Mouse (Mus musculus): ENCODE measurements around the gene Gm20388. TPM values are rescaled to one million over a fixed set of nuclear protein-coding genes. Genes with fewer than 3 reads are reported as not detected.
A peak's percentile ranks its signal among the peaks of the same experiment; 100 is the strongest.

The Gm20388 gene
- polyA plus RNA-seq, 1 experiment from 2014 or later, result not detected

DNA sequence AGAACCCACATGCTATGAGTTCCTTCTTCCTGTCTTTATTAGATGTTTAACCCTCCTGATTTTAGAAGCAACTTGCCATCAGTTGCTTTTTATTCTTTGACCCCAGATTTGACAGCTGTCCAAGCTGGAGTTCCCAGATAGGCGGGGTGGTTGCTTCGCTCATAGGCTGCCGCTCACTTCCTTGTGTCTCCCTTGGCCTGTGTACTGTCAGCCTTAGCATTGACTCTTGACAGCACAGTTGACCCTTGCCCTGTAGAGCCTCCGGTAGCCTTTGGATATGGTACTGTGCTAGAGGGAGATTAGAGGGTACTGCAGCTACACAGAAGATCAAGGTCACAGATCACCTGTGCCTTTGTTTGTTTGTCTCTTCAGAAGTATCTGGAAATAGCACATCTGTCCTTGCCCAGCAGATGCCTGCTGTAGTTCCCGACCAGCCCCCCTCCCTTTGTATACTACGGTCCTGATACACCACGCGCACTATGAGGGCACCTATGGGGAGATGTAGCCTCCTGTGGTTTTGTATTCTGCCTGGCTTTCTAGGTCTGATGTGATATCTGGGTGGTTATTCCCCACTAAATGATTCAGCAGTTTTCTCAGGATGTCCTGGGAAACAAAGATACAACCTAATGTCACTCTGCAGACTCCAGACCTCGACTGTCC, 2494.6 kb downstream of the Gm20388 start:
- H3K4me2 ChIP-seq, result no peak overlapping the region
- H3K27ac ChIP-seq, result no peak overlapping the region
- no peak overlapping the region for H3K9ac ChIP-seq
- no peak overlapping the region for H3K4me3 ChIP-seq
- H3K27me3 ChIP-seq, result no peaks in the 10 kb centered on the region
- no peak for ATAC-seq (ENCODE audit: insufficient number of reproducible peaks, insufficient read depth, low FRiP score, low TSS enrichment, low read depth)
- 91% methylated on average over 9 of the region's 9 CpGs for WGBS
- peaks cover 99% of the 10 kb centered on the region for H3K36me3 ChIP-seq
- no peaks in the 10 kb centered on the region for H3K4me1 ChIP-seq
- no peaks in the 10 kb centered on the region for H3K9me3 ChIP-seq

DNA sequence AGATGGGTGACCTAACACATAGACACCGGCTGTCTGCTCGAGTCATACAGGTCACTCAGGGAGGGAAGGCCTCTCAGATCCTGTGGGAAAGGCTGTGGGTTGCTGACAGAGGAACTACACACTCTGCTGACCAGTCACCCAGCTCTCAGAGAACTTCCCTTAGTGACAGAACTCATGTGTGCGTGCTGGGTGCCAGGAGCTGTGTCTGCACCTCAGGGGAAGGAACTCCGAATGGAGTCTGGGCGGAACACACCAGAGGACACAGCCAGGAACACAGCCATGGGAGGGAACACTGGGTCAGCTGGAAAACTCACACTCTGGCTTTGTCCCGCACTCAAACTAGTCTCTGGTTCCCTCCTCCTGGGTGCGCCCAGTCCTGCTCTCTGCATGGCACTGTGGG, 2497.0 kb downstream of the Gm20388 start:
- no peaks in the 10 kb centered on the region for H3K27me3 ChIP-seq
- no peaks in the 10 kb centered on the region for H3K4me1 ChIP-seq
- no peak overlapping the region for H3K27ac ChIP-seq
- no peak overlapping the region for H3K4me3 ChIP-seq
- H3K4me2 ChIP-seq, result no peak overlapping the region
- 94% methylated on average over 7 of the region's 7 CpGs for WGBS
- ATAC-seq (ENCODE audit: insufficient number of reproducible peaks, insufficient read depth, low FRiP score, low TSS enrichment, low read depth), result no peak
- peaks cover 99% of the 10 kb centered on the region for H3K36me3 ChIP-seq
- no peaks in the 10 kb centered on the region for H3K9me3 ChIP-seq
- no peak overlapping the region for H3K9ac ChIP-seq

DNA sequence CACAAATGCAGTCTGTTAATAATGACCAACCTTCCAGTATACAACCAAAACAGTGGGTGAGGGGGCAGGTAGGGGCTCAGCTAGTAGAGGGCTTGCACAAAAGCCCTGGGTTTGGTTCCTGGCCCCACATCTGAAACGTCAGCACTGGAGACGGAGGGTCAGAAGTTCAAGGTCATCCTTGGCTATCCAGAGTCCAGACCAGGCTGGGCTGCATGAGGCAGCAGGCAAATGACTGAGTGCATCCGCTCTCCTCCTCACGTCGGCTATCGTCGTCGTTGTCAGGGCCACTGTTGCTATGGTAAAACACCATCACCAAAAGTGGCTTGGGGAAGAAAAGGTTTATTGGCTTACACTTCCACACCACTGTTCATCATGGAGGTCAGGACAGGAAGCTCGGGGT, 2503.7 kb downstream of the Gm20388 start:
- Histone ChIP-seq H3K9me3 (no peaks in the 10 kb centered on the region), H3K27ac (no peak overlapping the region), H3K4me3 (no peak overlapping the region), H3K4me2 (no peak overlapping the region), H3K9ac (no peak overlapping the region), H3K36me3 (peaks cover 95% of the 10 kb centered on the region), H3K4me1 (no peaks in the 10 kb centered on the region), H3K27me3 (no peaks in the 10 kb centered on the region)
- ATAC-seq (ENCODE audit: insufficient number of reproducible peaks, insufficient read depth, low FRiP score, low TSS enrichment, low read depth), result no peak
- 86% methylated on average over 9 of the region's 9 CpGs for WGBS

DNA sequence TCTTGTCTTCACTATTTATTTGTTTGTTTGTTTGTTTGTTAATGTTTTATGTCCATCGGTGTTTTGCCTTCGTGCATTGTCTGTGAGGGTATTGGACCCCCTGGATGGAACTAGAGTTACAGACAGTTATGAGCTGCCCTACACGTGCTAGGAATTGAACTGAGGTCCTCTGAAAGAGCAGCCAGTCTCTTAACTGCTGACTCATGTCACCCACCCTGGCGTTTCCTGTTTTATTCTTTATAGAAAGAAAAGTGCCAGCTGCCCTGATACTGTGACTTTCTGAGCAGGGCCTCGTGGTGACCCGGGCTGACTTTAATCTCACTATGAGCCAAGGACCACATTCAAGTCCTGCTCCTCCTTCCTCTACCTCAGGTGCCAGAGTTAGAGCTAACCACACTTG, 2504.9 kb downstream of the Gm20388 start:
- H3K9ac ChIP-seq, result no peak overlapping the region
- peaks cover 89% of the 10 kb centered on the region for H3K36me3 ChIP-seq
- no peak overlapping the region for H3K4me3 ChIP-seq
- no peaks in the 10 kb centered on the region for H3K27me3 ChIP-seq
- H3K9me3 ChIP-seq, result no peaks in the 10 kb centered on the region
- no peak overlapping the region for H3K27ac ChIP-seq
- no peaks in the 10 kb centered on the region for H3K4me1 ChIP-seq
- WGBS, result 92% methylated on average over 6 of the region's 6 CpGs
- no peak for ATAC-seq (ENCODE audit: insufficient number of reproducible peaks, insufficient read depth, low FRiP score, low TSS enrichment, low read depth)
- no peak overlapping the region for H3K4me2 ChIP-seq

DNA sequence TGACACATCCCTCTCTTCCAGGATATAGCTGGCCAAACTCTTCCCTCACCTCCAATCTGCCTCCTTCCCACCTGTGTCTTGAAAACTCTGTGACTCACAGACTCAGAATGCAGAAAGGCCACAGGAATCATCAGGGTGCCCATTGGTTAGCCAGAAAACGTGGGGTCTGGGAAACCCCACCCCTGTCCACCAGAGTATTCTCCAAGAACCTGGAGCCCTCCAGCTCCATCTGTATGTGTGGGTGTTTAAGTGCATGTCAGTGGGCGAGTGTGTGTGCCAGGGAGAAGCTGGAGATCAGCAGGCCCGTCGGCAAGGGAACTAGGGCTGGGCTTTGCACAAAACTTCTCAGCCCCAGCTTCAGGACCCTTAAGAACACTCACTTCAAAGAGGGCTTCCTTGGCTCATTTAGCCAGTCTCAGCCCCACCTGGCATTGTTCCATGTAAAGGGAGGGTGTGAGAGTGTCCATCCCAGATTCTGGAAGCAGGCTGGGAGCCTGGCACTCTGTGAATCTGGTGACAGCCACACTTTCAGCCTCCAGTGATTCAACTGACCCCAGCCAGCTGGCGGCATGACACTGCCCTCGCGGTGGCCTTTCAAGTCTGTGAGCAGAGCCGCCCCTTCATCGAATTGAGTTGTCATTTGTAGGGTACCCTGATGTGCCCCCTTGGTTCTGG, 2509.4 kb downstream of the Gm20388 start:
- Histone ChIP-seq H3K4me1 (no peaks in the 10 kb centered on the region), H3K36me3 (peaks cover 44% of the 10 kb centered on the region), H3K4me2 (no peak overlapping the region), H3K27me3 (no peaks in the 10 kb centered on the region), H3K27ac (0 out of 2 replicates have a peak overlapping the region, but pooled peaks have one; percentile 8), H3K4me3 (no peak overlapping the region), H3K9me3 (no peaks in the 10 kb centered on the region), H3K9ac (no peak overlapping the region)
- 75% methylated on average over 9 of the region's 9 CpGs for WGBS
- no peak for ATAC-seq (ENCODE audit: insufficient number of reproducible peaks, insufficient read depth, low FRiP score, low TSS enrichment, low read depth)

DNA sequence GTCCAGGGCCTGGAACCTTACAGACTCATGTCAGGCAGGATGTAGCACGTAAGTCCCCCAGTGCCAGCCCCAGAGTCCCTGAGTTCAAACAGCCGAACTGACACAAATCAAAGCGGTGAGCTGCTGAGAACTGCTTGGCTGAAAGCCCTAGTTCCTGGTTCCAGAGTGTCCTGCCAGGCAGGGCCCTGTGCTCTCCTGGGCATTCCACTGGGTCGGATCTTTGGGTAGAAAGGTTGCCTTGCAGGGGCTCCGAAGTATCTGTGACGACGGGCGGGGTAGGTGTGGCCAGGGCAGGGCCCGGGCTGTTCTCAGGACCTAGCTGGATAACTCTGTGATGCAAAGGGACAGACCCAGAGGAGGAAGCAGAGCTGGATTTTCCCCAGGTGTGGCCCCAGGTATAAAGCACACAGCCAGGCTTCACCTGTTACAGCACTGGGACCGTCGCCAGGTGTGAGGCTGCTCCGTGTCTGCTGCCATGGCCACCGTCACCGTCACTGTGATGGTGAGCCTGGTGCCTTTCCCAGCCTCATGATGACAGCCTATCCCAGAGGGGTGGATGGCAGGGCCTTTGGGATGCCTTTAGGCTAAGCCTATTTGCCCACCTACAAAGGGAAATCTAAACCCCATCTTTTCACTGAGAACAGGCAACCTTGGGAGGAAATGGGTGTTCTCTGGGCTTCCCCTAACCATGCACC, 2510.9 kb downstream of the Gm20388 start, which contains the start of gene Il17c:
Il17c (plus strand) TSS at position 645 of the 695 bp plus-strand sequence.
- Histone ChIP-seq H3K9ac (no peak within 1 kb of the TSS), H3K27ac (no peak within 1 kb of the TSS), H3K4me2 (no peak within 1 kb of the TSS), H3K4me3 (no peak within 1 kb of the TSS), H3K9me3 (no peaks in the 10 kb centered on the region), H3K27me3 (no peaks in the 10 kb centered on the region), H3K36me3 (peaks cover 39% of the 10 kb centered on the region), H3K4me1 (no peaks in the 10 kb centered on the region)
- WGBS, result 79% methylated on average over 14 of the region's 14 CpGs
- ATAC-seq (ENCODE audit: insufficient number of reproducible peaks, insufficient read depth, low FRiP score, low TSS enrichment, low read depth), result no peak

DNA sequence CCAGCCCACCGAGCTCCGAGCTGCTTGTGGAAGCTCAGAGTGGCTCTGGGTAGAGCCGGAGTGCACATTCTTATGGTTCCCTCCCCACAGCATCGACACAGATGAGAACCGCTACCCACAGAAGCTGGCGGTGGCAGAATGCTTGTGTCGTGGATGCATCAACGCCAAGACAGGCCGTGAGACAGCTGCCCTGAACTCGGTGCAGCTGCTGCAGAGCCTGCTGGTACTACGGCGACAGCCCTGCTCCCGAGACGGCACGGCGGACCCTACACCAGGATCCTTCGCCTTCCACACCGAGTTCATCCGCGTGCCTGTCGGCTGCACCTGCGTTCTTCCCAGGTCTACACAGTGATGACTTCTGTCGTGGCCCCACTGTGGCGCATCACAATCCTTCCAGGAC, 2512.6 kb downstream of the Gm20388 start:
- ATAC-seq (ENCODE audit: insufficient number of reproducible peaks, insufficient read depth, low FRiP score, low TSS enrichment, low read depth), result no peak
- H3K4me1 ChIP-seq, result no peaks in the 10 kb centered on the region
- no peak overlapping the region for H3K4me3 ChIP-seq
- no peak overlapping the region for H3K27ac ChIP-seq
- no peak overlapping the region for H3K9ac ChIP-seq
- WGBS, result 87% methylated on average over 24 of the region's 24 CpGs
- H3K36me3 ChIP-seq, result peaks cover 27% of the 10 kb centered on the region
- no peaks in the 10 kb centered on the region for H3K27me3 ChIP-seq
- no peak overlapping the region for H3K4me2 ChIP-seq
- no peaks in the 10 kb centered on the region for H3K9me3 ChIP-seq

DNA sequence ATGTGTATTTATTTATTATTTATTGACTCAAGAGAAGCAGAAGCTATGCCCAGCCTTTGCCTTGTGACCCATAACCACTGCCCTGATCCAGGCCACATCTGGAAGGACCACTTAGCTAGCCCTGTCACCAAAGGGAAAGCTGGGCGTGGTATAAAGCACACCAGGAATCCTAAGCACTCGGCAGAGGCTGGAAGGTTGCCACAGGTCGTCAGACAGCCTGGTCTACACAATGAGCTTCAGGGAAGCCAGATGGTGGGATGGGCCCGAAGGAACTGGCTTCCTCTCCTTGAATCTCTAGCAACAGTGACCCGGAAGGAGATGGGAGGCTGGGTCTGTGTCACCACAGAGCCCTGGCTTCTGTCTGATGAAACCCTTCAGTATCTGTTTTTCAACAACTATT, 2513.0 kb downstream of the Gm20388 start:
- Histone ChIP-seq H3K27me3 (no peaks in the 10 kb centered on the region), H3K36me3 (peaks cover 23% of the 10 kb centered on the region), H3K4me2 (no peak overlapping the region), H3K27ac (no peak overlapping the region), H3K9ac (no peak overlapping the region), H3K4me3 (no peak overlapping the region), H3K4me1 (no peaks in the 10 kb centered on the region), H3K9me3 (no peaks in the 10 kb centered on the region)
- no peak for ATAC-seq (ENCODE audit: insufficient number of reproducible peaks, insufficient read depth, low FRiP score, low TSS enrichment, low read depth)
- 56% methylated on average over 5 of the region's 5 CpGs for WGBS

DNA sequence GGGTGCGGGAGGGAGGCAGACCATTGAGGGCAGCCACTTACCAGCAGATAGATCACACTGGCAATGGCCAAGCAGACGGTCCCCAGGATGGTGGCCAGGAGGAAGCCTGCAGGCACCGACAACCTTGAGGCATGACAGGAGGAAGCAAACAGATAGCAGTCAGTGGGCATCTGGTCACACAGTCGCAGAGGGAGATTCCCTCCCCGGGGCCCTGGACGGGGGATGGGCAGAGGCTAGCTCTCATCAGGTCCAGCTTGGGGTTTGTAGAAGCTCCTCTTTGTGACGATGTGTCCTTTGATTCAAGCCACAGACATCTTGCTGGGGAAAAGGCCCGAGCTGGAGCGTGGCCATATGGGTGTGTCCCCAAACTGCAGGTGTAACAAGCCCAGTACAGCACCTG, 2515.5 kb downstream of the Gm20388 start:
- Histone ChIP-seq H3K4me2 (no peak overlapping the region), H3K4me3 (no peak overlapping the region), H3K9me3 (no peaks in the 10 kb centered on the region), H3K36me3 (0 out of 2 replicates have a peak, but pooled peaks cover 12% of the 10 kb centered on the region), H3K4me1 (no peaks in the 10 kb centered on the region), H3K27ac (no peak overlapping the region), H3K9ac (no peak overlapping the region), H3K27me3 (no peaks in the 10 kb centered on the region)
- ATAC-seq (ENCODE audit: insufficient number of reproducible peaks, insufficient read depth, low FRiP score, low TSS enrichment, low read depth), result no peak
- WGBS, result 81% methylated on average over 9 of the region's 9 CpGs

DNA sequence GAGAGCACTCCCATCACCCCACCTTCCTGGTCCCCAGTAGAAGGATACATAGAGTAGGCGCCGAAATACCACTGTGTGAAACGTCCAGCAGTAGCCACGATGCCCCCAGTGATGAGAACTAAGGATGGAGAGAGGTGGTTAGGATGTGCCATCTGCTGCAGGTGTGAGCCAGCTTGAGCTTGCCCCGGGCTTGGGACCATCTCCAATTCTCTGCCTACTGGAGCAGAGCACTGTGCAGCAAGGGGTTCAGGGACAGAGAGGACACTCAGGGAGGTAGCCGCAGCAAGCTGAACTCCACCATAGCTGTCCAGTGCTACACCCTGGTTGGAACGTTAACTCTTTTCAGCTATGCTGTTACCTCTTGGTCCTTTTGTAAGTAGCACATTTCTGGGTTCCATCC, 2517.0 kb downstream of the Gm20388 start:
- Histone ChIP-seq H3K36me3 (0 out of 2 replicates have a peak, but pooled peaks cover 12% of the 10 kb centered on the region), H3K9me3 (no peaks in the 10 kb centered on the region), H3K27me3 (no peaks in the 10 kb centered on the region), H3K4me2 (no peak overlapping the region), H3K4me3 (no peak overlapping the region), H3K27ac (no peak overlapping the region), H3K9ac (no peak overlapping the region), H3K4me1 (peaks cover 12% of the 10 kb centered on the region)
- no peak for ATAC-seq (ENCODE audit: insufficient number of reproducible peaks, insufficient read depth, low FRiP score, low TSS enrichment, low read depth)
- WGBS, result 92% methylated on average over 7 of the region's 7 CpGs

DNA sequence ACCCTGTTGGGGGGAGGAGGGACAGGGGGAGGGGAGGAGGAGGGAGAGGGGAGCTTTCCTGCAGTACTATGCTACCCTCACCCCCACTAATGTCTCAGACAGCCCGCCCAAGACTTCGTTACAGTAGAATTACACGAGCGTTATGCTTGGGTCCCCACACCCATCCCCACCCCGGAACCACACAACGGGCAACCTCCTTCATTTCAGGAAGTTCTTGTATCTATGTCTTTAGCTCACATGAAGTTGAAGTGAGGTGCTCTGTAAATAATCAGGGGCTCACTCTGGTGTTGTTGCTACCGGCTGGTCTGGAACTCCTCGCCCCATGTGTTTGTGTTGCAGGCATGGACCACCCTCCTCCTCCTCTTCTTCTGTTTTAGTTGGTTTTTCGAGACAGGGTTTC, 2517.5 kb downstream of the Gm20388 start:
- Histone ChIP-seq H3K4me2 (no peak overlapping the region), H3K4me3 (no peak overlapping the region), H3K9me3 (no peaks in the 10 kb centered on the region), H3K4me1 (peaks cover 17% of the 10 kb centered on the region), H3K27me3 (no peaks in the 10 kb centered on the region), H3K27ac (no peak overlapping the region), H3K36me3 (0 out of 2 replicates have a peak, but pooled peaks cover 12% of the 10 kb centered on the region), H3K9ac (no peak overlapping the region)
- WGBS, result 82% methylated on average over 9 of the region's 9 CpGs
- no peak for ATAC-seq (ENCODE audit: insufficient number of reproducible peaks, insufficient read depth, low FRiP score, low TSS enrichment, low read depth)
